Mouse (Mus musculus): ENCODE measurements around the gene Tgfbrap1. TPM values are rescaled to one million over a fixed set of nuclear protein-coding genes. Genes with fewer than 3 reads are reported as not detected.

Gene Tgfbrap1
- polyA plus RNA-seq, 1 experiment, result not detected

DNA sequence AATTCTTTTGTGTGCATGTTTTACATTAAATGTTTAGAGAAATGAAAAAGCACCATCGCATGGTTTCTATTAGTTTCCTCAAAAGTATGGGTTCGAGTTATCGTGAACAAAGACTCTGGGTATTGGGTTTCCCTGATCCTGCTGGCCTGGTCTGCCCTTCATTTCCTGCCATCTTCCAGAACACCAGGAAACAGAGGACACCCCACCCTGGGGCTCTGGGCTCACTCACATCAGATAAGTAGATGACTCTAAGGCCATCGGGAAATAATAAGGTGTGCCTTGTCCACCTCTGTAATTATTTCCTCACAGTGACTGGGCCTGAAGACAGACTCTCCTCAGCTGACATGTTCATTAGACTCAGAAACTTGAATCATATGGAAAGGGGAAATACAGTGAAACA, 88.0 kb downstream of the Tgfbrap1 start:
- Histone ChIP-seq H3K27ac (ENCODE audit: insufficient read depth, low read depth, low read length) (no peak overlapping the region), H3K4me3 (ENCODE audit: insufficient read depth, low read depth, low read length) (no peak overlapping the region), H3K4me1 (ENCODE audit: control insufficient read depth, insufficient read depth, low read length) (peaks cover 5% of the 10 kb centered on the region)
- no peak for TF ChIP-seq POLR2A (IDR thresholded peaks at IDR 0.05; ENCODE audit: insufficient read depth, low read depth, low read length)
- TF ChIP-seq CTCF (IDR thresholded peaks at IDR 0.05; ENCODE audit: insufficient read depth, low read depth, low read length), result no peak
- WGBS, result 85% methylated on average over 4 of the region's 4 CpGs

DNA sequence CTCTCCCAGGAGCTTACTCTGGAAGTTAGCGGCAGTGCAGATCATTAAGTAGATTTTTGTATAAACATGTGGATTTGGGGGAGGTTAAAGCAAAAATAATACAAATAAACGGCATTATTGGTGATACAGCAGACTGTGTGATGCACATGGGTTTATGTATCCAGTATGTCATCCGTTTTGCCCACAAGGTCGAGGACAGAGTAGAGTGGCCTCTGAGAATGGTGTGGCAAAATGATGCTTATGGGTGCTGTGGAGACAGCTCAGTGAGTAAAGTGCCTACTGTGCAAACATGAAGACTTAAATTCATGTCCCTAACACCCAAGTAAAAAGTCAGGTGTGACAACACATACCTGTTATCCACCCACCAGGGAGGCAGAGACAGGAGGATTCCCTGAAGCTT, 91.9 kb downstream of the Tgfbrap1 start:
- H3K27ac ChIP-seq (ENCODE audit: insufficient read depth, low read depth, low read length), result no peak overlapping the region
- H3K4me3 ChIP-seq (ENCODE audit: insufficient read depth, low read depth, low read length), result no peak overlapping the region
- H3K4me1 ChIP-seq (ENCODE audit: control insufficient read depth, insufficient read depth, low read length), result peaks cover 6% of the 10 kb centered on the region
- TF ChIP-seq POLR2A (IDR thresholded peaks at IDR 0.05; ENCODE audit: insufficient read depth, low read depth, low read length), result no peak
- TF ChIP-seq CTCF (IDR thresholded peaks at IDR 0.05; ENCODE audit: insufficient read depth, low read depth, low read length), result no peak
- 58% methylated on average over 4 of the region's 4 CpGs for WGBS

DNA sequence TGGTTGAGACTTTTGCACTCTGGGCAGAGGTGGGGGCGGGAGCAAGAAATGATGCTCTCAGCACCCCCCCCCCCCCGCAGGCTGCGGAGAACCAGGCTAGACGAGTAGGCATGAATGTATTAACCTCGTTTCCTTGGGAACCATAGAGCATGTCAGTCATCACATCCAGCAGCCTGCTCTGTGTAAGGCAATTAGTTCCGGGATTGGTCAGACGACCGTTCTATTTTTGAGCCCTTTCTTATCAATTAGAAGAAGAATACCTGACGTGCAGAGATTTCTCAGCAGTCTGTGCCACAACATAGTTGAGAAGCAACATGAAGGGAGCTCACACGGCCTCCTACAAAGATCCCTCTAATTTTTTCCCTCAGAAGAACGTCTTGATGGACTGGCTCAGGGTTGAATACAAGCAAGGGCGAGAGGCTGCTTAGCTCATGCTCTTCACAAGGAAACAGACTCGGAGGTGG, 92.4 kb downstream of the Tgfbrap1 start:
- no peak overlapping the region for H3K27ac ChIP-seq (ENCODE audit: insufficient read depth, low read depth, low read length)
- TF ChIP-seq POLR2A (IDR thresholded peaks at IDR 0.05; ENCODE audit: insufficient read depth, low read depth, low read length) (no peak), CTCF (IDR thresholded peaks at IDR 0.05; ENCODE audit: insufficient read depth, low read depth, low read length) (no peak)
- no peak overlapping the region for H3K4me3 ChIP-seq (ENCODE audit: insufficient read depth, low read depth, low read length)
- H3K4me1 ChIP-seq (ENCODE audit: control insufficient read depth, insufficient read depth, low read length), result peaks cover 6% of the 10 kb centered on the region
- 17% methylated on average over 13 of the region's 13 CpGs for WGBS

Other genes with a start within 250 kb of the Tgfbrap1 start
- gene Mrps9, start 247.4 kb downstream of the Tgfbrap1 start, polyA plus RNA-seq (2012; ENCODE audit: insufficient read depth, insufficient read length, low replicate concordance, missing spikeins), result not detected in 2 replicates
- gene Gpr45, start 145.8 kb downstream of the Tgfbrap1 start, polyA plus RNA-seq (2012; ENCODE audit: insufficient read depth, insufficient read length, low replicate concordance, missing spikeins), result not detected in 2 replicates
- gene AI597479, start 73 bp upstream of the Tgfbrap1 start, polyA plus RNA-seq (2012; ENCODE audit: insufficient read depth, insufficient read length, low replicate concordance, missing spikeins), result not detected in 2 replicates
- not detected in 2 replicates for gene Fhl2, start 98.3 kb upstream of the Tgfbrap1 start, polyA plus RNA-seq (2012; ENCODE audit: insufficient read depth, insufficient read length, low replicate concordance, missing spikeins)